Mouse (Mus musculus) CH12.LX (cell line): ENCODE measurements around the gene Pbx2. TPM values are rescaled to one million over a fixed set of nuclear protein-coding genes. Genes with fewer than 3 reads are reported as not detected.

Source experiments
- DNase-seq: peaks from one replicate; pipeline ENCODE4 v3.0.0-alpha.2; 2013; ENCODE audit errors: extremely low read depth
- H3K27ac ChIP-seq: 2 replicates; pipeline ENCODE4 v1.5.1; 2012; ENCODE audit warnings: low read depth, mild to moderate bottlenecking, control low read depth, moderate library complexity; ENCODE audit not compliant: insufficient read depth
- H3K27me3 ChIP-seq: replicated peaks from 2 replicates; pipeline ENCODE3; 2012; ENCODE audit warnings: inconsistent platforms
- H3K36me3 ChIP-seq, 2 experiments: replicated peaks in 1 of 2; 2 replicates each; pipeline versions ENCODE3 to v1.6.1; 2012; ENCODE audit warnings: inconsistent platforms in 1 of 2, low read length in 1 of 2, mild to moderate bottlenecking in 1 of 2, mixed read lengths in 1 of 2, moderate library complexity in 1 of 2; ENCODE audit not compliant: control insufficient read depth in 1 of 2, insufficient read depth in 1 of 2
- H3K4me1 ChIP-seq, 2 experiments: 2 replicates each; pipeline ENCODE4 v1.6.1; 2012; ENCODE audit warnings: inconsistent platforms in 1 of 2, moderate library complexity in 1 of 2; ENCODE audit not compliant: insufficient read depth in 2 of 2, control insufficient read depth in 1 of 2
- H3K4me2 ChIP-seq: 2 replicates; pipeline ENCODE4 v1.6.1; 2012; ENCODE audit warnings: low read depth, mild to moderate bottlenecking, control low read depth; ENCODE audit not compliant: poor library complexity, insufficient read depth, severe bottlenecking
- H3K4me3 ChIP-seq, 3 experiments: fragments of 150-350 bp in 1 of 3; sonication (generic) in 1 of 3; replicated peaks in 1 of 3; 2 replicates each; pipeline versions ENCODE3 to v1.5.1; 2011 to 2012; ENCODE audit warnings: low read depth in 2 of 3, low read length in 2 of 3, mild to moderate bottlenecking in 2 of 3, moderate library complexity in 2 of 3, control low read depth in 1 of 3, improper control_type of control experiment in 1 of 3, inconsistent platforms in 1 of 3, mixed read lengths in 1 of 3; ENCODE audit not compliant: poor library complexity in 1 of 3
- H3K79me2 ChIP-seq: replicated peaks from 2 replicates; pipeline ENCODE4 v1.6.1; 2012; ENCODE audit warnings: mild to moderate bottlenecking, moderate library complexity; ENCODE audit not compliant: control insufficient read depth, poor library complexity, insufficient read depth, severe bottlenecking; ENCODE audit errors: extremely low read depth
- H3K9ac ChIP-seq: 2 replicates; pipeline ENCODE4 v1.6.1; 2012; ENCODE audit warnings: low read depth, mild to moderate bottlenecking, control low read depth, moderate library complexity; ENCODE audit not compliant: insufficient read depth
- H3K9me3 ChIP-seq: replicated peaks from 2 replicates; pipeline ENCODE3; 2012; ENCODE audit warnings: low read length, inconsistent platforms, mixed read lengths
- IRF4 ChIP-seq: IDR thresholded peaks from 2 replicates; pipeline ENCODE4 v1.6.1; 2014; ENCODE audit warnings: low read depth, mild to moderate bottlenecking, inconsistent platforms, low read length, improper control_type of control experiment
- MAZ ChIP-seq: IDR thresholded peaks from 2 replicates; pipeline ENCODE4 v1.6.1; 2012; ENCODE audit warnings: low read depth, mild to moderate bottlenecking, inconsistent platforms, low read length, improper control_type of control experiment, moderate library complexity
- POLR2A ChIP-seq: IDR thresholded peaks from 2 replicates; pipeline ENCODE4 v1.6.1; 2011; ENCODE audit warnings: low read depth, mild to moderate bottlenecking, improper control_type of control experiment, low read length
- POLR2AphosphoS2 ChIP-seq: IDR thresholded peaks from 2 replicates; pipeline ENCODE4 v1.6.1; 2011; ENCODE audit warnings: low read depth, low read length, improper control_type of control experiment
- SMC3 ChIP-seq: IDR thresholded peaks from 2 replicates; pipeline ENCODE4 v1.6.1; 2011; ENCODE audit warnings: low read depth, low read length, improper control_type of control experiment
- TBP ChIP-seq: conservative IDR thresholded peaks from 2 replicates; pipeline ENCODE4 v1.6.1; 2011; ENCODE audit warnings: low read depth, low read length, improper control_type of control experiment
- USF1 ChIP-seq: IDR thresholded peaks from 2 replicates; pipeline ENCODE4 v1.6.1; 2014; ENCODE audit warnings: low read depth, mild to moderate bottlenecking, inconsistent platforms, low read length, improper control_type of control experiment
- ZKSCAN1 ChIP-seq: IDR thresholded peaks from 2 replicates; pipeline ENCODE4 v1.6.1; 2012; ENCODE audit warnings: low read depth, inconsistent platforms, low read length, improper control_type of control experiment, borderline replicate concordance
- ZNF384 ChIP-seq: IDR thresholded peaks from 2 replicates; pipeline ENCODE4 v1.6.1; 2012; ENCODE audit warnings: low read depth, low read length, improper control_type of control experiment, inconsistent platforms
- dilution Hi-C: fragments of 300-500 bp; cut with MboI; formaldehyde crosslinking; loops from 2 replicates; pipeline ENCODE4 v1.14.3; 2020; ENCODE audit warnings: low sequenced_read_pairs; ENCODE audit not compliant: extremely low pct_unique_long_range_greater_than_20kb, extremely low pct_ligation_motif_present
- in situ Hi-C: fragments of 300-500 bp; cut with MboI; formaldehyde crosslinking; loops from 3 replicates; pipeline ENCODE4 v1.14.3; 2019; ENCODE audit warnings: low sequenced_read_pairs, low pct_ligation_motif_present, low pct_unique_long_range_greater_than_20kb, mixed read lengths
- polyA plus RNA-seq: library from polyadenylated mRNA; unstranded; fragments of >175 nt; gene quantifications from 2 replicates; pipeline ENCODE4 v1.2.1, GENCODE M21; 2012; ENCODE audit warnings: low read depth; ENCODE audit not compliant: insufficient read length
- total RNA-seq, 2 experiments: library from RNA; depleted of rRNA; stranded (reverse); fragments of 300-350 nt in 1 of 2; fragments of >200 nt in 1 of 2; gene quantifications; 2 replicates each; pipeline ENCODE4 v1.2.3; 2012 to 2014

Gene Pbx2
- total and polyA plus RNA-seq, 3 experiments, result 30.0 to 50.5 (median 41.0) TPM

GRCm38 (mm10) chr17:34645256-34645829 lies 54.3 kb downstream of the Pbx2 start:
- in situ Hi-C loops, result no loop called here
- Histone ChIP-seq H3K9ac (peak overlapping the region; percentile 94; the same call in 1 of the 2 replicates), H3K4me2 (peak overlapping the region; percentile 86), H3K4me3 (peak overlapping the region; percentile 65 to 80 (median 76)), H3K27ac (no peak overlapping the region), H3K36me3 (peaks cover 9 to 29% of the 10 kb centered on the region in 2 experiments), H3K9me3 (no peaks in the 10 kb centered on the region), H3K27me3 (peaks cover 35% of the 10 kb centered on the region), H3K79me2 (no peaks in the 10 kb centered on the region; the same call in 1 of the 2 replicates), H3K4me1 (peaks cover 16 to 54% of the 10 kb centered on the region in 2 experiments)
- dilution Hi-C loops, result no loop called here
- DNase-seq, result no peak
- TF ChIP-seq POLR2AphosphoS2 (no peak), TBP (no peak), SMC3 (no peak), ZNF384 (no peak), ZKSCAN1 (no peak)

- Histone ChIP-seq H3K4me3 (no peak overlapping the region), H3K27me3 (peaks cover 28% of the 10 kb centered on the region), H3K79me2 (no peaks in the 10 kb centered on the region; the same call in 1 of the 2 replicates), H3K36me3 (peaks cover 15 to 36% of the 10 kb centered on the region in 2 experiments), H3K27ac (no peak overlapping the region), H3K9me3 (no peaks in the 10 kb centered on the region), H3K4me1 (peaks cover 16 to 48% of the 10 kb centered on the region in 2 experiments), H3K4me2 (no peak overlapping the region), H3K9ac (no peak overlapping the region)
- dilution Hi-C loops (no loop called here), in situ Hi-C loops (no loop called here)
- TF ChIP-seq POLR2A (no peak), TBP (no peak), USF1 (no peak), IRF4 (no peak), MAZ (no peak)
- no peak for DNase-seq
Observed at GRCm38 (mm10) chr17:34645831-34646511, 54.9 kb downstream of the Pbx2 start.

Other genes with a start within 250 kb of the Pbx2 start
- gene Btnl2, start 236.4 kb upstream of the Pbx2 start, total RNA-seq (2012; rRNA removed), result 1.1 and 1.2 TPM in 2 replicates
- gene Btnl2, start 236.4 kb upstream of the Pbx2 start, total RNA-seq (2014; rRNA removed), result 1.9 and 2.0 TPM in 2 replicates
- 4.8 and 5.6 TPM in 2 replicates for gene Btnl2, start 236.4 kb upstream of the Pbx2 start, polyA plus RNA-seq
- gene Btnl1, start 214.1 kb upstream of the Pbx2 start, total RNA-seq (2012; rRNA removed), result 0.08 TPM in 1 of 2 replicates, not detected in the other
- 0.14 TPM in 1 of 2 replicates, not detected in the other for gene Btnl1, start 214.1 kb upstream of the Pbx2 start, total RNA-seq (2014; rRNA removed)
- 0.11 TPM in 1 of 2 replicates, not detected in the other for gene Btnl1, start 214.1 kb upstream of the Pbx2 start, polyA plus RNA-seq
- gene BC051142, start 192.4 kb upstream of the Pbx2 start, total RNA-seq (2012; rRNA removed), result not detected in 2 replicates
- gene BC051142, start 192.4 kb upstream of the Pbx2 start, total RNA-seq (2014; rRNA removed), result 0.28 TPM in 1 of 2 replicates, not detected in the other
- 0.83 and 1.0 TPM in 2 replicates for gene BC051142, start 192.4 kb upstream of the Pbx2 start, polyA plus RNA-seq
- not detected in 2 replicates for gene Btnl4, start 113.9 kb upstream of the Pbx2 start, total RNA-seq (2012; rRNA removed)
- not detected in 2 replicates for gene Btnl4, start 113.9 kb upstream of the Pbx2 start, total RNA-seq (2014; rRNA removed)
- gene Btnl4, start 113.9 kb upstream of the Pbx2 start, polyA plus RNA-seq, result not detected in 2 replicates
- gene Btnl6, start 73.9 kb upstream of the Pbx2 start, total RNA-seq (2012; rRNA removed), result not detected in 2 replicates
- gene Btnl6, start 73.9 kb upstream of the Pbx2 start, total RNA-seq (2014; rRNA removed), result not detected in 2 replicates
- not detected in 2 replicates for gene Btnl6, start 73.9 kb upstream of the Pbx2 start, polyA plus RNA-seq
- gene Notch4, start 27.0 kb upstream of the Pbx2 start, total RNA-seq (2012; rRNA removed), result 0.25 and 0.29 TPM in 2 replicates
- gene Notch4, start 27.0 kb upstream of the Pbx2 start, total RNA-seq (2014; rRNA removed), result not detected in 2 replicates
- gene Notch4, start 27.0 kb upstream of the Pbx2 start, polyA plus RNA-seq, result 0.55 TPM in 1 of 2 replicates, not detected in the other
- gene Gpsm3, start 1.5 kb upstream of the Pbx2 start, total RNA-seq (2012; rRNA removed), result 14.9 and 18.2 TPM in 2 replicates
- gene Gpsm3, start 1.5 kb upstream of the Pbx2 start, total RNA-seq (2014; rRNA removed), result 8.5 and 13.0 TPM in 2 replicates
- 38.7 and 52.6 TPM in 2 replicates for gene Gpsm3, start 1.5 kb upstream of the Pbx2 start, polyA plus RNA-seq
- 0.76 and 0.81 TPM in 2 replicates for gene Ager, start 6.6 kb downstream of the Pbx2 start, total RNA-seq (2012; rRNA removed)
- 0.55 and 0.92 TPM in 2 replicates for gene Ager, start 6.6 kb downstream of the Pbx2 start, total RNA-seq (2014; rRNA removed)
- gene Ager, start 6.6 kb downstream of the Pbx2 start, polyA plus RNA-seq, result 3.5 and 4.1 TPM in 2 replicates
- gene Rnf5, start 12.4 kb downstream of the Pbx2 start, total RNA-seq (2012; rRNA removed), result 16.5 and 20.6 TPM in 2 replicates
- gene Rnf5, start 12.4 kb downstream of the Pbx2 start, total RNA-seq (2014; rRNA removed), result 6.5 and 8.4 TPM in 2 replicates
- 35.1 and 48.9 TPM in 2 replicates for gene Rnf5, start 12.4 kb downstream of the Pbx2 start, polyA plus RNA-seq
- 39.3 and 47.4 TPM in 2 replicates for gene Agpat1, start 13.0 kb downstream of the Pbx2 start, total RNA-seq (2012; rRNA removed)
- 9.9 and 11.2 TPM in 2 replicates for gene Agpat1, start 13.0 kb downstream of the Pbx2 start, total RNA-seq (2014; rRNA removed)
- 37.7 and 44.4 TPM in 2 replicates for gene Agpat1, start 13.0 kb downstream of the Pbx2 start, polyA plus RNA-seq
- 0.13 TPM in 1 of 2 replicates, not detected in the other for gene Egfl8, start 24.7 kb downstream of the Pbx2 start, total RNA-seq (2012; rRNA removed)
- not detected in 2 replicates for gene Egfl8, start 24.7 kb downstream of the Pbx2 start, total RNA-seq (2014; rRNA removed)
- not detected in 2 replicates for gene Egfl8, start 24.7 kb downstream of the Pbx2 start, polyA plus RNA-seq
- 0.76 and 1.9 TPM in 2 replicates for gene Ppt2, start 37.2 kb downstream of the Pbx2 start, total RNA-seq (2012; rRNA removed)
- gene Ppt2, start 37.2 kb downstream of the Pbx2 start, total RNA-seq (2014; rRNA removed), result 0.24 TPM in 1 of 2 replicates, not detected in the other
- gene Ppt2, start 37.2 kb downstream of the Pbx2 start, polyA plus RNA-seq, result 0.60 and 0.84 TPM in 2 replicates
- not detected in 2 replicates for gene Prrt1, start 38.3 kb downstream of the Pbx2 start, total RNA-seq (2012; rRNA removed)
- not detected in 2 replicates for gene Prrt1, start 38.3 kb downstream of the Pbx2 start, total RNA-seq (2014; rRNA removed)
- gene Prrt1, start 38.3 kb downstream of the Pbx2 start, polyA plus RNA-seq, result not detected in 2 replicates
- gene Fkbpl, start 53.5 kb downstream of the Pbx2 start, total RNA-seq (2012; rRNA removed), result 5.5 and 6.8 TPM in 2 replicates
- 6.8 and 8.2 TPM in 2 replicates for gene Fkbpl, start 53.5 kb downstream of the Pbx2 start, total RNA-seq (2014; rRNA removed)
- 5.6 and 6.2 TPM in 2 replicates for gene Fkbpl, start 53.5 kb downstream of the Pbx2 start, polyA plus RNA-seq
- 34.3 and 34.5 TPM in 2 replicates for gene Atf6b, start 55.9 kb downstream of the Pbx2 start, total RNA-seq (2012; rRNA removed)
- 18.9 and 20.2 TPM in 2 replicates for gene Atf6b, start 55.9 kb downstream of the Pbx2 start, total RNA-seq (2014; rRNA removed)
- gene Atf6b, start 55.9 kb downstream of the Pbx2 start, polyA plus RNA-seq, result 54.3 and 59.6 TPM in 2 replicates
- gene Tnxb, start 79.3 kb downstream of the Pbx2 start, total RNA-seq (2012; rRNA removed), result not detected in 2 replicates
- gene Tnxb, start 79.3 kb downstream of the Pbx2 start, total RNA-seq (2014; rRNA removed), result not detected in 2 replicates
- gene Tnxb, start 79.3 kb downstream of the Pbx2 start, polyA plus RNA-seq, result not detected in 2 replicates
- gene C4b, start 152.6 kb downstream of the Pbx2 start, total RNA-seq (2012; rRNA removed), result 0.13 TPM in 1 of 2 replicates, not detected in the other
- gene C4b, start 152.6 kb downstream of the Pbx2 start, total RNA-seq (2014; rRNA removed), result not detected in 2 replicates
- not detected in 2 replicates for gene C4b, start 152.6 kb downstream of the Pbx2 start, polyA plus RNA-seq
- not detected in 2 replicates for gene Cyp21a1, start 213.3 kb downstream of the Pbx2 start, total RNA-seq (2012; rRNA removed)
- not detected in 2 replicates for gene Cyp21a1, start 213.3 kb downstream of the Pbx2 start, total RNA-seq (2014; rRNA removed)
- gene Cyp21a1, start 213.3 kb downstream of the Pbx2 start, polyA plus RNA-seq, result not detected in 2 replicates
- 27.7 and 32.9 TPM in 2 replicates for gene Stk19, start 245.7 kb downstream of the Pbx2 start, total RNA-seq (2012; rRNA removed)
- gene Stk19, start 245.7 kb downstream of the Pbx2 start, total RNA-seq (2014; rRNA removed), result 21.2 and 22.6 TPM in 2 replicates
- gene Stk19, start 245.7 kb downstream of the Pbx2 start, polyA plus RNA-seq, result 37.1 and 41.3 TPM in 2 replicates
- gene Dxo, start 245.8 kb downstream of the Pbx2 start, total RNA-seq (2012; rRNA removed), result 16.3 and 17.2 TPM in 2 replicates
- gene Dxo, start 245.8 kb downstream of the Pbx2 start, total RNA-seq (2014; rRNA removed), result 6.3 and 10.0 TPM in 2 replicates
- gene Dxo, start 245.8 kb downstream of the Pbx2 start, polyA plus RNA-seq, result 26.9 and 31.6 TPM in 2 replicates